Mouse (Mus musculus): ENCODE data around the gene Siah2. TPM values are rescaled to one million over a fixed set of nuclear protein-coding genes. Genes with fewer than 3 reads are reported as not detected.
A peak's percentile ranks its signal among the peaks of the same experiment; 100 is the strongest.

Siah2 gene
- total RNA-seq, 2 experiments from 2014 or later = 18.0 to 18.7 TPM

- intact Hi-C loops (cut with DNase I) = no loop called here
- no peak for DNase-seq (ENCODE audit: low spot score in 2 of 2)
These were observed 5.7 kb upstream of the Siah2 start for GRCm38 (mm10) chr3:58697926-58698325.

GRCm38 (mm10) chr3:58696806-58697205, 4.6 kb upstream of the Siah2 start:
- intact Hi-C loops (cut with DNase I) = no loop called here
- no peak for DNase-seq (ENCODE audit: low spot score in 2 of 2)

- no peak for DNase-seq (ENCODE audit: low spot score in 2 of 2)
- intact Hi-C loops (cut with DNase I) = no loop called here
These were observed 3.3 kb upstream of the Siah2 start for GRCm38 (mm10) chr3:58695507-58695906.

- DNase-seq (ENCODE audit: low spot score in 2 of 2) = no peak
- intact Hi-C loops (cut with DNase I) = no loop called here
These were observed 2.8 kb upstream of the Siah2 start for GRCm38 (mm10) chr3:58695044-58695443.

- intact Hi-C loops (cut with DNase I) = loop anchor here (2.0 to 5.0 kb wide), 3 partner anchors 117 to 314 kb away; partner anchors contain the start of genes Med12l and Selenot
- DNase-seq (ENCODE audit: low spot score in 2 of 2) = no peak
These were observed 1.1 kb upstream of the Siah2 start for GRCm38 (mm10) chr3:58693331-58693730.

- peak; percentile 46 to 51 for DNase-seq (ENCODE audit: low spot score in 2 of 2)
- intact Hi-C loops (cut with DNase I) = loop anchor here (2.0 to 5.0 kb wide), 3 partner anchors 93 to 316 kb away; partner anchors contain the start of gene Med12l
These were observed 743 bp downstream of the Siah2 start for GRCm38 (mm10) chr3:58691374-58691939.

- intact Hi-C loops (cut with DNase I) = loop anchor here (2.0 to 5.0 kb wide), 3 partner anchors 94 to 317 kb away; partner anchors contain the start of gene Med12l
These were observed 1.4 kb downstream of the Siah2 start for GRCm38 (mm10) chr3:58690619-58691373.

GRCm38 (mm10) chr3:58689721-58690120, 2.5 kb downstream of the Siah2 start:
- DNase-seq (ENCODE audit: low spot score in 2 of 2) = no peak
- intact Hi-C loops (cut with DNase I) = loop anchor here (2.0 to 5.0 kb wide), 3 partner anchors 95 to 318 kb away; partner anchors contain the start of gene Med12l

More at GRCm38 (mm10) chr3:58690619-58691373, 1.4 kb downstream of the Siah2 start:
- peak; percentile 63 to 74 for DNase-seq (ENCODE audit: low spot score in 2 of 2)

GRCm38 (mm10) chr3:58689105-58689504, 3.1 kb downstream of the Siah2 start:
- no peak for DNase-seq (ENCODE audit: low spot score in 2 of 2)
- intact Hi-C loops (cut with DNase I) = no loop called here

GRCm38 (mm10) chr3:58688551-58688950, 3.6 kb downstream of the Siah2 start:
- no peak for DNase-seq (ENCODE audit: low spot score in 2 of 2)
- intact Hi-C loops (cut with DNase I) = no loop called here

- intact Hi-C loops (cut with DNase I) = no loop called here
- no peak for DNase-seq (ENCODE audit: low spot score in 2 of 2)
These were observed 5.3 kb downstream of the Siah2 start for GRCm38 (mm10) chr3:58686922-58687284.

GRCm38 (mm10) chr3:58686206-58686921, 5.8 kb downstream of the Siah2 start:
- intact Hi-C loops (cut with DNase I) = no loop called here
- DNase-seq (ENCODE audit: low spot score in 2 of 2) = no peak

GRCm38 (mm10) chr3:58685396-58685795, 6.8 kb downstream of the Siah2 start:
- DNase-seq (ENCODE audit: low spot score in 2 of 2) = no peak
- intact Hi-C loops (cut with DNase I) = no loop called here

- DNase-seq (ENCODE audit: low spot score in 2 of 2) = no peak
- intact Hi-C loops (cut with DNase I) = no loop called here
These were observed 8.9 kb downstream of the Siah2 start for GRCm38 (mm10) chr3:58683346-58683745.

GRCm38 (mm10) chr3:58682336-58682735, 9.9 kb downstream of the Siah2 start:
- intact Hi-C loops (cut with DNase I) = no loop called here
- DNase-seq (ENCODE audit: low spot score in 2 of 2) = no peak

GRCm38 (mm10) chr3:58681831-58682230, 10.4 kb downstream of the Siah2 start:
- intact Hi-C loops (cut with DNase I) = no loop called here
- DNase-seq (ENCODE audit: low spot score in 2 of 2) = no peak

- intact Hi-C loops (cut with DNase I) = no loop called here
- no peak for DNase-seq (ENCODE audit: low spot score in 2 of 2)
These were observed 11.1 kb downstream of the Siah2 start for GRCm38 (mm10) chr3:58680943-58681637.

GRCm38 (mm10) chr3:58679996-58680395, 12.2 kb downstream of the Siah2 start:
- intact Hi-C loops (cut with DNase I) = no loop called here
- no peak for DNase-seq (ENCODE audit: low spot score in 2 of 2)

- no peak for DNase-seq (ENCODE audit: low spot score in 2 of 2)
These were observed 13.3 kb downstream of the Siah2 start for GRCm38 (mm10) chr3:58678905-58679304.

GRCm38 (mm10) chr3:58678384-58678783, 13.8 kb downstream of the Siah2 start:
- intact Hi-C loops (cut with DNase I) = no loop called here
- no peak for DNase-seq (ENCODE audit: low spot score in 2 of 2)

More at GRCm38 (mm10) chr3:58678905-58679304, 13.3 kb downstream of the Siah2 start:
- intact Hi-C loops (cut with DNase I) = no loop called here

All from left cerebral cortex, postnatal 25 days (tissue).